Mouse (Mus musculus): ENCODE data around the gene Lrch3.

DNA sequence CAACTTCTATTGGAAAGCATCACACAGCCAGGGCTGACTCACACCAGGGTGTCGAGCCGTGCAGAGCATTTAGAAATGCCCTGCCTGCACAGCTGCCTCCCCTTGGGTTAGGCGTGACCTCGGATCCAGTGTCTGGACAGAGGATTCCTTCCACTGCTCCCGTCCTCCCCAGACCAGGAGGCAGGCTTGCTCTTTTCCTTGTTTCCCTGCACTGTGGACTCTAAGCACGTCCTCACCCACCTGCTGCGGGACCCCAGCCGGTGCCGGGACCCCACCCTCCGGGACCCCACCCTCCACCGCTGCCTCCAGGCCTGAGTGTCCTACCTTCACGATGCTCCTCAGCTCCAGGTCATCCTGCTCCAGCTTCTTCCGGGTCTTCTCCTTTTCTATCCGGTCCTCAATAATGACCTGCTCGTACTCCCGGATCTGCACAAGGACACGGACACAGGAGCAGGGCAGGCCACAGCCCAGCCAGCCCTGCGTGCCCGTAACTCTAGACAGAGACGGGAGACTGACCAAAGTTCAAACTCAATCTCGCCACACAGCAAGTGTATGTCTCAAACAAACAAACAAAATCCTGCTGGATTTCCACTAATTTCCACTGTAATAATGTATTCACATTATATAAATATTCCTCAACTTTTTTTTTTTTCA is 105.3 kb downstream of the Lrch3 start:
- TF ChIP-seq POLR2A (IDR thresholded peaks at IDR 0.05; ENCODE audit: borderline replicate concordance, insufficient read depth, low read length) (no peak), CTCF (IDR thresholded peaks at IDR 0.05; ENCODE audit: borderline replicate concordance, insufficient read depth, low read depth, low read length) (no peak)
